Mouse (Mus musculus): ENCODE data around the gene Egr4.

DNA sequence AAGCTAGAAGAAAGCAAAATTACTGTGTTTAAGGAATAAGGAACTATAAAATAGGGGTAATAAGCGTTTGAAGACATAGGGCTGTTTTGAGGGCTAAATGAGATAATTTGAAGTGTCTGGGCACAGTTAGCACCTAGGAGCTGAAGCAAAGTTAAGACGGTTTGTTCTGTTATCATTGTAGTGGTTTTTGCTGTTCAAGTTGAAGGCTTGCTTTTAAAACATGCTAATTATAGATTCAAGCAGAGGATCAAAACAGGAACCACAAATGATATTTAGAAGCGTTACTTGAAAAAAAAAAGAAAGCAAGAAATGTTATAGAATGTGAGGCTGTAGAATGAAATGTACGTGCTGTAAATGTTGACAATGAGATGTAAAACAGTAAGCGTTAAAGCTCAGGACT is 34.3 kb upstream of the Egr4 start:
- TF ChIP-seq TAL1 (IDR thresholded peaks at IDR 0.05; ENCODE audit: low read length) (no peak), GATA1 (IDR thresholded peaks at IDR 0.05; ENCODE audit: low read length) (no peak)

Measured in erythroblast, embryonic 14.5 days (primary cell).